In the genomic region with DNA sequence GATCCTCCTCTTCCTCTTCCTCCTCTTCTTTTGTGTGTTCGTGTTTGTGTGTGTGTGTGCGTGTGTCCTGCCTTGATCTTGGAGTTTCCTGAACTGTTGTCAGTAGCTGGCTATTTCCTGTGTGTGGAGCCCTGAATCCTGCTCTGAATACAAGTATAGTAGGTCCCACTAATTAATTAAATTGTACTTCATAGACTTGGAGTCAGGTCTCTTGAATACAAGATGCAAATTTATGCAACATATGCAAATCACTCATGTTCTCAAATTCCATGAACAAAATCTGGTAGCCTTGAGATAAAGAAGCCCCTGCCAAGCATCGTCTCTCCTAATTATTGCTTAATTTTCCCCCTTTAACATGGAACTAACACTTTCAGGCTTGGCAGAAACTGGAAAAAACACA, we compare ENCODE assay signal across 22 mouse cellular contexts. TPM values are rescaled to one million over a fixed set of nuclear protein-coding genes. Genes with fewer than 3 reads are reported as not detected.
DNase-seq lines count a peak whose midpoint lies in the region; ATAC-seq lines count a peak whose summit lies in the region.
"Had no signal": no experiment of that assay in that cellular context is flagged by ENCODE, and none has a peak within 500 bp of the region (broad histone marks: within the 10 kb centered on the region; RNA-seq: fewer than 3 reads in every experiment).

No protein-coding gene starts in this region.

- no peak overlapping the region for H3K27ac ChIP-seq in forebrain, embryonic 13.5 days
- no peak overlapping the region for H3K27ac ChIP-seq in forebrain, embryonic 11.5 days (ENCODE audit: low read depth, low read length)
- H3K27ac ChIP-seq in midbrain, embryonic 15.5 days: no peak overlapping the region
- H3K27ac ChIP-seq in midbrain, embryonic 11.5 days (ENCODE audit: low read depth, low read length): no peak overlapping the region
- H3K27ac ChIP-seq: heart, adult 2 months; heart, embryonic 10.5 days; heart, embryonic 13.5 days; hindbrain, embryonic 14.5 days; hindbrain, postnatal 0 days had no signal

- peak; percentile 89 for ATAC-seq in forebrain, embryonic 13.5 days
- ATAC-seq in forebrain, embryonic 11.5 days (replicated peaks; ENCODE audit: low FRiP score): no peak
- ATAC-seq in megakaryocyte, adult 5-6 weeks (ENCODE audit: poor library complexity, severe bottlenecking): no peak
- ATAC-seq in midbrain, embryonic 15.5 days (replicated peaks): peak; percentile 56; the same call in 1 of the 2 replicates
- no peak for ATAC-seq in midbrain, embryonic 11.5 days (ENCODE audit: low FRiP score)
- ATAC-seq: activated CD4-positive, CD25-positive, alpha-beta regulatory T cell, adult 4 months; hindbrain, postnatal 0 days; inflammation-experienced regulatory T-cells, adult 6 months had no signal

- H3K4me1 ChIP-seq in forebrain, embryonic 13.5 days: peaks cover 12% of the 10 kb centered on the region
- no peaks in the 10 kb centered on the region for H3K4me1 ChIP-seq in forebrain, embryonic 11.5 days (replicated peaks; ENCODE audit: control insufficient read depth, insufficient read depth, low read length)
- H3K4me1 ChIP-seq in megakaryocyte, embryonic 14.5 days: no peaks in the 10 kb centered on the region
- H3K4me1 ChIP-seq in midbrain, embryonic 15.5 days: no peaks in the 10 kb centered on the region
- no peaks in the 10 kb centered on the region for H3K4me1 ChIP-seq in midbrain, embryonic 11.5 days (ENCODE audit: control insufficient read depth, insufficient read depth, low read length)
- H3K4me1 ChIP-seq: heart, embryonic 10.5 days; heart, embryonic 13.5 days had no signal

- DNase-seq in forebrain, embryonic 11.5 days (ENCODE audit: low spot score): no peak
- no peak for DNase-seq in midbrain, embryonic 11.5 days (ENCODE audit: low spot score, missing footprints)
- DNase-seq in gastrocnemius, postnatal 10 days: no peak
- DNase-seq: adrenal gland, adult 8-10 months; adrenal gland, postnatal 25 days; cerebellum, adult 18-20 months; cerebellum, adult 9-10 months; cerebellum, postnatal 14 days; gastrocnemius, postnatal 36 days; heart, adult 2 months; heart, postnatal 14 days; heart, postnatal 4 days had no signal

- no peaks in the 10 kb centered on the region for H3K9me3 ChIP-seq in forebrain, embryonic 13.5 days (replicated peaks)
- no peaks in the 10 kb centered on the region; the same call in 1 of the 2 replicates for H3K9me3 ChIP-seq in forebrain, embryonic 11.5 days (ENCODE audit: control insufficient read depth, low read length)
- H3K9me3 ChIP-seq in megakaryocyte, embryonic 14.5 days: peaks cover 16% of the 10 kb centered on the region; the same call in 1 of the 2 replicates
- no peaks in the 10 kb centered on the region for H3K9me3 ChIP-seq in midbrain, embryonic 15.5 days
- H3K9me3 ChIP-seq in midbrain, embryonic 11.5 days (ENCODE audit: control insufficient read depth, low read length): no peaks in the 10 kb centered on the region
- H3K9me3 ChIP-seq: heart, embryonic 10.5 days; heart, embryonic 13.5 days had no signal

- no peak overlapping the region for H3K4me2 ChIP-seq in forebrain, embryonic 13.5 days
- no peak overlapping the region for H3K4me2 ChIP-seq in forebrain, embryonic 11.5 days (ENCODE audit: low read depth, low read length, severe bottlenecking)
- no peak overlapping the region for H3K4me2 ChIP-seq in midbrain, embryonic 15.5 days
- H3K4me2 ChIP-seq in midbrain, embryonic 11.5 days: no peak overlapping the region
- H3K4me2 ChIP-seq: heart, embryonic 13.5 days; hindbrain, embryonic 14.5 days had no signal

- H3K27me3 ChIP-seq in forebrain, embryonic 13.5 days: no peaks in the 10 kb centered on the region
- no peaks in the 10 kb centered on the region for H3K27me3 ChIP-seq in forebrain, embryonic 11.5 days (ENCODE audit: control insufficient read depth, insufficient read depth, low read length)
- H3K27me3 ChIP-seq in megakaryocyte, embryonic 14.5 days (replicated peaks): no peaks in the 10 kb centered on the region
- no peaks in the 10 kb centered on the region for H3K27me3 ChIP-seq in midbrain, embryonic 15.5 days (replicated peaks)
- no peaks in the 10 kb centered on the region for H3K27me3 ChIP-seq in midbrain, embryonic 11.5 days (ENCODE audit: control insufficient read depth, insufficient read depth, low read length)
- H3K27me3 ChIP-seq: heart, embryonic 13.5 days had no signal

- no peaks in the 10 kb centered on the region for H3K36me3 ChIP-seq in forebrain, embryonic 13.5 days (ENCODE audit: poor library complexity, severe bottlenecking)
- no peaks in the 10 kb centered on the region for H3K36me3 ChIP-seq in forebrain, embryonic 11.5 days (ENCODE audit: control insufficient read depth, insufficient read depth, low read length)
- H3K36me3 ChIP-seq in megakaryocyte, embryonic 14.5 days (replicated peaks; ENCODE audit: low read length): no peaks in the 10 kb centered on the region
- no peaks in the 10 kb centered on the region for H3K36me3 ChIP-seq in midbrain, embryonic 15.5 days (replicated peaks)
- no peaks in the 10 kb centered on the region for H3K36me3 ChIP-seq in midbrain, embryonic 11.5 days (ENCODE audit: control insufficient read depth, insufficient read depth, low read length)
- H3K36me3 ChIP-seq: heart, embryonic 10.5 days; heart, embryonic 13.5 days had no signal

- H3K9ac ChIP-seq in forebrain, embryonic 13.5 days: no peak overlapping the region
- no peak overlapping the region for H3K9ac ChIP-seq in forebrain, embryonic 11.5 days (ENCODE audit: low read length)
- H3K9ac ChIP-seq in midbrain, embryonic 15.5 days: no peak overlapping the region
- no peak overlapping the region for H3K9ac ChIP-seq in midbrain, embryonic 11.5 days (ENCODE audit: low read length)
- H3K9ac ChIP-seq: heart, embryonic 13.5 days; hindbrain, embryonic 14.5 days had no signal

- H3K4me3 ChIP-seq in forebrain, embryonic 13.5 days: no peak overlapping the region
- no peak overlapping the region for H3K4me3 ChIP-seq in forebrain, embryonic 11.5 days (ENCODE audit: low read depth, low read length)
- H3K4me3 ChIP-seq in megakaryocyte, embryonic 14.5 days (replicated peaks): peak overlapping the region; percentile 64
- H3K4me3 ChIP-seq in midbrain, embryonic 15.5 days: no peak overlapping the region
- H3K4me3 ChIP-seq in midbrain, embryonic 11.5 days (ENCODE audit: low read depth, low read length): no peak overlapping the region
- H3K4me3 ChIP-seq: heart, adult 2 months; heart, embryonic 10.5 days; heart, embryonic 13.5 days had no signal

- 62% methylated on average over 3 of the region's 3 CpGs for WGBS in forebrain, embryonic 13.5 days
- WGBS in forebrain, embryonic 11.5 days: 81% methylated on average over 3 of the region's 3 CpGs
- 82% methylated on average over 3 of the region's 3 CpGs for WGBS in midbrain, embryonic 15.5 days
- WGBS in midbrain, embryonic 11.5 days: 84% methylated on average over 3 of the region's 3 CpGs

RNA-seq across cellular contexts. Expression of gene Upp2, which starts 36.3 kb away (rescaled TPM):
- polyA plus RNA-seq in forebrain, embryonic 13.5 days (2015; fragmentation: Nextera tagmentation; extraction: Ambion mirVana): 9.0 and 9.3 TPM in 2 replicates
- polyA plus RNA-seq in forebrain, embryonic 11.5 days (2014; fragmentation: Nextera tagmentation; extraction: Ambion mirVana): 4.9 and 7.5 TPM in 2 replicates
- polyA plus RNA-seq in megakaryocyte, embryonic 14.5 days (2012; ENCODE audit: insufficient read depth, low replicate concordance): not detected in 2 replicates
- total RNA-seq in megakaryocyte, adult 5-6 weeks (2015): 1.0 and 1.2 TPM in 2 replicates
- total RNA-seq in megakaryocyte, adult 5-6 weeks (2017): 0.70 TPM in 1 of 2 replicates, not detected in the other
- 15.2 and 16.0 TPM in 2 replicates for polyA plus RNA-seq in midbrain, embryonic 15.5 days (2015; fragmentation: Nextera tagmentation; extraction: Ambion mirVana)
- polyA plus RNA-seq in midbrain, embryonic 11.5 days (2014; fragmentation: Nextera tagmentation; extraction: Ambion mirVana): 4.6 and 4.7 TPM in 2 replicates
- total RNA-seq in gastrocnemius, postnatal 10 days (2021): 1 to 10 TPM; 1.8 to 3.3 TPM

RNA-seq across cellular contexts. Expression of gene Acvr1, which starts 36.4 kb away (rescaled TPM):
- 4.5 and 4.6 TPM in 2 replicates for polyA plus RNA-seq in forebrain, embryonic 13.5 days (2015; fragmentation: Nextera tagmentation; extraction: Ambion mirVana)
- 5.1 and 5.9 TPM in 2 replicates for polyA plus RNA-seq in forebrain, embryonic 11.5 days (2014; fragmentation: Nextera tagmentation; extraction: Ambion mirVana)
- 0.63 TPM in 1 of 2 replicates, not detected in the other for polyA plus RNA-seq in megakaryocyte, embryonic 14.5 days (2012; ENCODE audit: insufficient read depth, low replicate concordance)
- total RNA-seq in megakaryocyte, adult 5-6 weeks (2015): 9.6 and 13.2 TPM in 2 replicates
- total RNA-seq in megakaryocyte, adult 5-6 weeks (2017): 3.0 and 3.1 TPM in 2 replicates
- 4.2 and 4.3 TPM in 2 replicates for polyA plus RNA-seq in midbrain, embryonic 15.5 days (2015; fragmentation: Nextera tagmentation; extraction: Ambion mirVana)
- polyA plus RNA-seq in midbrain, embryonic 11.5 days (2014; fragmentation: Nextera tagmentation; extraction: Ambion mirVana): 4.7 and 4.9 TPM in 2 replicates
- total RNA-seq in gastrocnemius, postnatal 10 days (2021): 10 to 100 TPM; 23.6 to 31.1 TPM

Comparison
In these comparisons a context has a peak if more than half of its experiments do, and no peak if none do; other contexts are left out.
1. ATAC-seq: peak in forebrain, embryonic 13.5 days (single experiment) and midbrain, embryonic 15.5 days (single experiment); none in forebrain, embryonic 11.5 days (single experiment), megakaryocyte, adult 5-6 weeks (single experiment) and midbrain, embryonic 11.5 days (single experiment).